Mouse (Mus musculus) kidney, postnatal 0 days (tissue): Measurements from ENCODE around the gene Prmt7. TPM values are rescaled to one million over a fixed set of nuclear protein-coding genes. Genes with fewer than 3 reads are reported as not detected.

Source experiments
- ATAC-seq: fragments of 200-750 bp; cut with Nextera tagmentation; replicated peaks from 2 replicates; pipeline ENCODE4 v1.8.0; 2017; ENCODE audit warnings: low read depth, moderate number of reproducible peaks, moderate TSS enrichment, moderate library complexity; ENCODE audit not compliant: low FRiP score
- DNase-seq: peaks from one replicate; pipeline ENCODE4 v3.0.0-alpha.2; 2016; ENCODE audit warnings: low spot score
- H3K27ac ChIP-seq: fragments of 300-500 bp; sonication (generic); 2 replicates; pipeline ENCODE4 v1.5.1; 2014; ENCODE audit warnings: mild to moderate bottlenecking
- H3K27me3 ChIP-seq: fragments of 300-500 bp; sonication (generic); 2 replicates; pipeline ENCODE4 v1.6.1; 2014; ENCODE audit warnings: low read length, mixed read lengths; ENCODE audit not compliant: insufficient read depth
- H3K36me3 ChIP-seq: fragments of 300-500 bp; sonication (generic); 2 replicates; pipeline ENCODE4 v1.6.1; 2014; ENCODE audit warnings: low read length, mixed read lengths; ENCODE audit not compliant: insufficient read depth
- H3K4me1 ChIP-seq: fragments of 300-500 bp; sonication (generic); replicated peaks from 2 replicates; pipeline ENCODE4 v1.6.1; 2014; ENCODE audit warnings: antibody characterized with exemption, low read length, mixed read lengths; ENCODE audit not compliant: insufficient read depth
- H3K4me2 ChIP-seq: fragments of 300-500 bp; sonication (generic); 2 replicates; pipeline ENCODE4 v1.6.1; 2014; ENCODE audit warnings: mild to moderate bottlenecking, low read length, moderate library complexity, mixed read lengths
- H3K4me3 ChIP-seq: fragments of 300-500 bp; sonication (generic); replicated peaks from 2 replicates; pipeline ENCODE4 v1.5.1; 2014; ENCODE audit warnings: low read depth, low read length
- H3K9ac ChIP-seq: fragments of 300-500 bp; sonication (generic); 2 replicates; pipeline ENCODE4 v1.6.1; 2014; ENCODE audit warnings: low read depth, low read length
- H3K9me3 ChIP-seq: fragments of 300-500 bp; sonication (generic); replicated peaks from 2 replicates; pipeline ENCODE4 v1.6.1; 2016; ENCODE audit warnings: low read length, inconsistent platforms, mixed read lengths
- CTCF ChIP-seq: IDR thresholded peaks from 2 replicates; pipeline ENCODE4 v1.5.1; 2016; ENCODE audit warnings: antibody characterized with exemption, low read depth, mild to moderate bottlenecking, moderate library complexity
- WGBS: fragments of 180-500 bp; shearing (Covaris S2); extraction: QIAGEN DNeasy Blood & Tissue Kit; methylation state at CpG from one replicate; pipeline ENCODE4 v1.1.7; 2014; 5-methylcytosine and 5-hydroxymethylcytosine counted together
- polyA plus RNA-seq: library from polyadenylated mRNA; unstranded; fragments of >200 nt; fragmentation: Nextera tagmentation; extraction: Ambion mirVana; gene quantifications from 2 replicates; pipeline ENCODE4 v1.2.1, GENCODE M21; 2015

The Prmt7 gene
- polyA plus RNA-seq, 1 experiment from 2014 or later, result 30.1 TPM

DNA sequence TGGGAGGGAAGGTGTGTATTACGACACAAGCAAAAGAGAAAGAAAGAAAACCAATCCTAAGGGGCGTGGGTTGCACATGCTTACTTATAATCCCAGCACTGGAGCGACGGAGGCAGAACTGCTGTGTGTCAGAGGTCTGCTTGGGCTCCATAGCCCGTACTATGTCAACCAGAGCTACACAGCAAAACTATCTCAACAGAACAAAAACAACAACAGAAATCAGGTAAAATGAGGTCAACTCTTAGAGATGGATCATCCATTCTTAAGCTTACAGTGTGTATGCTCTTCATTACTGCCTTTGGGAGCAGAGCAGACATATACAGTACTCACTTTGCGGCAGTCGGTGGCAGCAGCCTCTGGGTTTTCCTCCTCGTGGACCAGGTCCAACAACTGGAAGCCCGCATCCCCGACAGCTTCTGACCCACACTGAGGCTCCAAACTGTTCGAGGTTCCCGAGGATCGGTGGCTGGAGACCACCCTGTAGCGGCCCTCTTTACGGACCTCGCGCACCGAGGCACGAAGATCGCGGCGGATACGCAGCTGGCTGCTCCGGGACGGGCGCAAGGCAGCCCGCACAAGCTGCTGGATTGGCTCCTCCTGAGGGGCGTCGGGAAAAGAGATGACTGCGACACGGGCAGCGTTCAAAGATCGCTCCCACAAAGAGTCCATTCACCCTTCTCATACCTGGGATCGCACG lies 553 bp upstream of the Prmt7 start:
- ATAC-seq, result peak; percentile 73
- no peaks in the 10 kb centered on the region for H3K9me3 ChIP-seq
- peak overlapping the region; percentile 84 for H3K4me3 ChIP-seq
- peak overlapping the region; percentile 74 for H3K4me2 ChIP-seq
- under 1% methylated on average over 35 of the region's 35 CpGs for WGBS
- H3K27me3 ChIP-seq, result no peaks in the 10 kb centered on the region
- peaks cover 11% of the 10 kb centered on the region; the same call in 1 of the 2 replicates for H3K4me1 ChIP-seq
- TF ChIP-seq CTCF, result no peak
- H3K27ac ChIP-seq, result peak overlapping the region; percentile 96
- peak overlapping the region; percentile 90 for H3K9ac ChIP-seq
- H3K36me3 ChIP-seq, result peaks cover 16% of the 10 kb centered on the region; the same call in 1 of the 2 replicates
- peak; percentile 64 for DNase-seq

DNA sequence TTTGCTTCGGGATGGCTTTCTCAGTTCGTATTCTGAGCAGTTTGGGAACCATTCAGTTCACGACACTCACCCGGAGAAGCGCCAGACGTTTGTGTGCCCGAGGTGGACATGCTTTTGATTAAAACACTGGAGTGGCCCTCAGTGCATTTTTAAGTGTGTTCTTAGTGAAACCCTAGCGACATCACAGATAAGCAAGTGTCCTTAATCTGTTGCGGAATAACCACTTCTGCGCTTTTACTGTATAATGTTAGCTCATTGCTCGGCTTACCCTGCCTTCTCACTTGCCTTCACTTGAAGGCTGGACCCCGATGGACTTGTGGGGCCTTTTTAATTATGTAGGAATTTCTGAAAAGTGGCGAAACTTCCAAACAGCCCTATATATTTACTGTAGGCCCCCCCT lies 685 bp downstream of the Prmt7 start:
- H3K36me3 ChIP-seq, result peaks cover 21% of the 10 kb centered on the region
- H3K4me3 ChIP-seq, result peak overlapping the region; percentile 84
- H3K4me2 ChIP-seq, result peak overlapping the region; percentile 74
- TF ChIP-seq CTCF, result no peak
- 3% methylated on average over 13 of the region's 13 CpGs for WGBS
- peaks cover 11% of the 10 kb centered on the region; the same call in 1 of the 2 replicates for H3K4me1 ChIP-seq
- no peak for DNase-seq
- H3K9me3 ChIP-seq, result no peaks in the 10 kb centered on the region
- peak overlapping the region; percentile 90 for H3K9ac ChIP-seq
- no peak for ATAC-seq
- no peaks in the 10 kb centered on the region for H3K27me3 ChIP-seq
- H3K27ac ChIP-seq, result peak overlapping the region; percentile 96

DNA sequence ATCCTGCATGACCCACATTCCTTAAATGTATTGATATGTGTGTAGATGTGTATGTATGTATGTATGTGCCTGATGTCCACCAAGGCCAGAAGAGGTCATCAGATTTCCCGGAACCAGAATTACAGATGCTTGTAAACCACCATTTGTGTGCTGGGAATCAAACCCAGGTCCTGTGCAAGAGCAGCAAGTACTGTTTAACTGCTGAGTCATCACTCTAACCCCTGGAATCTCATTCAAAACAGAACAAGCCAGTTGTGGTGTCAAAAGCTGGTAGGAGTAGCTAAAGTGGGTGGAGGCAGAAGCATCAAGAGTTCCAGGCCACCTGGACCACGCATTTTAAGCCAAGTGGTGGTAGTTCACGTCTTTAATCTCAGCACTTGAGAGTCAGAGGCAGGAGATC lies 3.2 kb downstream of the Prmt7 start:
- H3K27ac ChIP-seq, result no peak overlapping the region
- peaks cover 11% of the 10 kb centered on the region; the same call in 1 of the 2 replicates for H3K4me1 ChIP-seq
- no peak for TF ChIP-seq CTCF
- WGBS, result 90% methylated on average over 3 of the region's 3 CpGs
- no peak overlapping the region for H3K4me2 ChIP-seq
- H3K27me3 ChIP-seq, result no peaks in the 10 kb centered on the region
- no peak for DNase-seq
- no peak for ATAC-seq
- no peak overlapping the region for H3K9ac ChIP-seq
- no peaks in the 10 kb centered on the region for H3K9me3 ChIP-seq
- H3K36me3 ChIP-seq, result peaks cover 31% of the 10 kb centered on the region
- H3K4me3 ChIP-seq, result no peak overlapping the region

DNA sequence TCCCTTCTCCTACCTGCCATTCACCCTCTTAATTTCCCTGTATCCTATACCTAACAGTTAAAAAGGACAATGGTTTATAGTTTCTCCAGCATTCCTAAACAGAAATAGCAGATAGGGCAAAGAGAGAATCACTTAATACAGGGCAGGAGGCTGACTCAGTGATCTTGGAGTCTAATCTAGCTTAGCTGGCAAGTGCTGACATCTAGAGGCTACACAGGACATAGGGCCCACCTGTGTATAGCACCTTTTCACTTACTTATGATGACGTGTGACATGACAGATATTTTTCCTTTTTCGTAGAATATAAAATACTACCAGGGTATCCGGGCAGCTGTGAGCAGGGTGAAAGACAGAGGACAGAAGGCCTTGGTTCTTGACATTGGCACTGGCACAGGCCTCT lies 8.9 kb downstream of the Prmt7 start:
- peak; percentile 30; the same call in 1 of the 2 replicates for TF ChIP-seq CTCF
- no peak overlapping the region for H3K9ac ChIP-seq
- ATAC-seq, result no peak
- H3K4me1 ChIP-seq, result no peaks in the 10 kb centered on the region
- H3K4me3 ChIP-seq, result no peak overlapping the region
- 91% methylated on average over 3 of the region's 3 CpGs for WGBS
- H3K9me3 ChIP-seq, result no peaks in the 10 kb centered on the region
- no peak overlapping the region for H3K4me2 ChIP-seq
- no peak for DNase-seq
- H3K36me3 ChIP-seq, result peaks cover 42% of the 10 kb centered on the region
- no peaks in the 10 kb centered on the region for H3K27me3 ChIP-seq
- H3K27ac ChIP-seq, result no peak overlapping the region

GRCm38 (mm10) chr8:106226589-106226988 lies 15.9 kb downstream of the Prmt7 start:
- no peak overlapping the region for H3K27ac ChIP-seq
- DNase-seq, result peak; percentile 69
- H3K4me2 ChIP-seq, result no peak overlapping the region
- no peaks in the 10 kb centered on the region for H3K27me3 ChIP-seq
- peak; percentile 84 for TF ChIP-seq CTCF
- H3K4me1 ChIP-seq, result no peaks in the 10 kb centered on the region
- peaks cover 24% of the 10 kb centered on the region for H3K36me3 ChIP-seq
- no peak for ATAC-seq
- WGBS, result 41% methylated on average over 9 of the region's 9 CpGs
- no peaks in the 10 kb centered on the region for H3K9me3 ChIP-seq
- H3K9ac ChIP-seq, result no peak overlapping the region
- H3K4me3 ChIP-seq, result no peak overlapping the region

DNA sequence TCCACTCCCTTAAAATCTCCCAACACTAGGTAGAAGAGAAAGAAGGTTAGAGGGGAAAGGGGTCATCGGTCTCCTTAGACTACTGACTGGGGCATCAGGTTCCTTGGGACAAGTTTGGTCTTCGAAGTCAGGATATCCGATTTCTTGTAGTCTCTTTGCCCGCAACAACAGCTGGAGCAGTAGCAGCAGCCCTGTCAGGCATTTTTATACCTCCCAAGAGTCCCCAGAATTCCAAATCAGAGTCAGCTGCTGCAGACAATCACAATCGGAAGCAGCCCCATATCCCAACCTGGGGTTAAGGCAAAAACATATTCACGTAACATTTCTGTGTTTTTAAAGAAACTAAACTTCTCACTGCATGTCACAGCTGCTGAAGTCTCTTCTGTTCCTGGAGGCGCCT lies 20.8 kb downstream of the Prmt7 start:
- no peak for TF ChIP-seq CTCF
- H3K27me3 ChIP-seq, result no peaks in the 10 kb centered on the region
- ATAC-seq, result no peak
- no peaks in the 10 kb centered on the region for H3K9me3 ChIP-seq
- H3K4me1 ChIP-seq, result no peaks in the 10 kb centered on the region
- H3K9ac ChIP-seq, result no peak overlapping the region
- H3K27ac ChIP-seq, result no peak overlapping the region
- WGBS, result 54% methylated on average over 7 of the region's 7 CpGs
- H3K36me3 ChIP-seq, result peaks cover 17% of the 10 kb centered on the region; the same call in 1 of the 2 replicates
- H3K4me2 ChIP-seq, result no peak overlapping the region
- DNase-seq, result peak; percentile 15
- no peak overlapping the region for H3K4me3 ChIP-seq
